Mouse (Mus musculus) liver, embryonic 16.5 days (tissue): Measurements from ENCODE around the gene Ppm1b. TPM values are rescaled to one million over a fixed set of nuclear protein-coding genes. Genes with fewer than 3 reads are reported as not detected.

ENCODE experiments used
- ATAC-seq: fragments of 200-750 bp; cut with Nextera tagmentation; 2 replicates; pipeline ENCODE4 v1.8.0; 2017; ENCODE audit warnings: low read depth, mild to moderate bottlenecking, moderate number of reproducible peaks, moderate library complexity
- H3K27ac ChIP-seq: fragments of 300-500 bp; sonication (generic); 2 replicates; pipeline ENCODE4 v1.5.1; 2014; ENCODE audit warnings: mild to moderate bottlenecking, low read length
- H3K27me3 ChIP-seq: fragments of 300-500 bp; sonication (generic); 2 replicates; pipeline ENCODE4 v1.6.1; 2014; ENCODE audit warnings: low read depth, low read length, mixed read lengths; ENCODE audit not compliant: control insufficient read depth, insufficient read depth
- H3K36me3 ChIP-seq: fragments of 300-500 bp; sonication (generic); 2 replicates; pipeline ENCODE4 v1.6.1; 2014; ENCODE audit warnings: mild to moderate bottlenecking; ENCODE audit not compliant: control insufficient read depth, insufficient read depth
- H3K4me1 ChIP-seq: fragments of 300-500 bp; sonication (generic); 2 replicates; pipeline ENCODE4 v1.6.1; 2014; ENCODE audit warnings: low read depth, low read length, mixed read lengths; ENCODE audit not compliant: control insufficient read depth
- H3K4me2 ChIP-seq: fragments of 300-500 bp; sonication (generic); 2 replicates; pipeline ENCODE4 v1.6.1; 2014; ENCODE audit warnings: low read depth, low read length, mixed read lengths
- H3K4me3 ChIP-seq: fragments of 300-500 bp; sonication (generic); 2 replicates; pipeline ENCODE4 v1.5.1; 2014; ENCODE audit warnings: low read depth, mild to moderate bottlenecking, low read length
- H3K9ac ChIP-seq: fragments of 300-500 bp; sonication (generic); 2 replicates; pipeline ENCODE4 v1.6.1; 2014; ENCODE audit warnings: low read depth, low read length
- H3K9me3 ChIP-seq: fragments of 300-500 bp; sonication (generic); replicated peaks from 2 replicates; pipeline ENCODE4 v1.6.1; 2016; ENCODE audit warnings: low read length; ENCODE audit not compliant: control insufficient read depth
- WGBS: fragments of 180-500 bp; shearing (Covaris S2); extraction: QIAGEN DNeasy Blood & Tissue Kit; methylation state at CpG from one replicate; pipeline ENCODE4 v1.1.7; 2014; ENCODE audit not compliant: insufficient replicate concordance; 5-methylcytosine and 5-hydroxymethylcytosine counted together
- polyA plus RNA-seq: library from polyadenylated mRNA; unstranded; fragments of >200 nt; fragmentation: Nextera tagmentation; extraction: Ambion mirVana; gene quantifications from 2 replicates; pipeline ENCODE4 v1.2.1, GENCODE M21; 2015

Gene Ppm1b
- polyA plus RNA-seq, 1 experiment from 2014 or later = 45.5 TPM

GRCm38 (mm10) chr17:85020343-85020742, 63.8 kb downstream of the Ppm1b start:
- Histone ChIP-seq H3K4me3 (no peak overlapping the region), H3K4me2 (no peak overlapping the region), H3K4me1 (peaks cover 3% of the 10 kb centered on the region; the same call in 1 of the 2 replicates), H3K9me3 (no peaks in the 10 kb centered on the region), H3K36me3 (peaks cover 2% of the 10 kb centered on the region), H3K27me3 (no peaks in the 10 kb centered on the region), H3K27ac (no peak overlapping the region), H3K9ac (no peak overlapping the region)
- WGBS = 63% methylated on average over 3 of the region's 3 CpGs
- no peak for ATAC-seq

- Histone ChIP-seq H3K27ac (no peak overlapping the region), H3K4me3 (no peak overlapping the region), H3K4me2 (no peak overlapping the region), H3K27me3 (no peaks in the 10 kb centered on the region), H3K9me3 (no peaks in the 10 kb centered on the region), H3K4me1 (no peaks in the 10 kb centered on the region; the same call in 1 of the 2 replicates), H3K9ac (no peak overlapping the region), H3K36me3 (no peaks in the 10 kb centered on the region)
- WGBS = 54% methylated on average over 22 of the region's 22 CpGs
- ATAC-seq = no peak
These were observed 67.0 kb downstream of the Ppm1b start for GRCm38 (mm10) chr17:85023247-85024167.

DNA sequence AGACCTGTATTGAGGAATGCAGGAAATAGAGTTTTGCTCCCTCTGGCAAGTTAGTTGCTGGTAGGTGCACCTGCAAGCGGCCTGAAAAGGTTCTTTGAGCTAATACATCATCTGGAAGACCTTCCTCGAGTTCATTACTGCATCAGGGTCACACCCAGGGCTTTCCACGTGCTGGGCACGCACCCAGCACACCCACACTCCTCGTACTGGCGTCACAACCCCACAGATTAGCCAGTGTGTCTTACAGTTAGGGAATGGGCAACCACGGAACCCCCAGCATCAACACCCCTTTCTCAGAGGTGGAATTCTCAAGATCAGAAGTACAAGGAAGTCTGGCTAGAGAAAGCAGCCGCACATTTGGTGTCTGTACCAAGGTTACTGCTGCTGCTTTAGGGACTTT, 67.7 kb downstream of the Ppm1b start:
- Histone ChIP-seq H3K4me1 (no peaks in the 10 kb centered on the region; the same call in 1 of the 2 replicates), H3K36me3 (no peaks in the 10 kb centered on the region), H3K9ac (no peak overlapping the region), H3K4me3 (no peak overlapping the region), H3K9me3 (no peaks in the 10 kb centered on the region), H3K27ac (0 out of 2 replicates have a peak overlapping the region, but pooled peaks have one; percentile 4), H3K4me2 (no peak overlapping the region), H3K27me3 (no peaks in the 10 kb centered on the region)
- WGBS = 79% methylated on average over 8 of the region's 8 CpGs
- no peak for ATAC-seq

DNA sequence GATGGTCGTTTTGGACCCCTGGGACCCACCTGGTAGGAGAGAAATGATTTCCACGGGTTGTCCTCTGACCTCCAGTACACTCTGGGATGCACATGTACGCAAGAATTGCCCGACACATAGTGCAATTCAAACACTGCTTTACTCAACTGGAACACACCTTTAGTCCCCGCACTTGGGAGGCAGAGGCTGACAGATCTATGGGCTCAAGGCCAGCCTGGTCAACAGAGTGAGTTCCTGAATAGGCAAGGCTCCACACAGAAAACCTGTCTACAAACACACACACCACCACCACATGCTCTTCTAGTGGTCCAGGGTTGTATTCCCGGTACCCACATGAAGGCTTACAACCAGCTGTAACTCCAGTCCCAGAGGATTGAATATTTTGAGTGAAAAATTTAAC, 68.6 kb downstream of the Ppm1b start:
- no peaks in the 10 kb centered on the region for H3K36me3 ChIP-seq
- H3K27ac ChIP-seq = no peak overlapping the region
- H3K4me1 ChIP-seq = no peaks in the 10 kb centered on the region; the same call in 1 of the 2 replicates
- 74% methylated on average over 6 of the region's 6 CpGs for WGBS
- no peaks in the 10 kb centered on the region for H3K27me3 ChIP-seq
- H3K9me3 ChIP-seq = no peaks in the 10 kb centered on the region
- no peak overlapping the region for H3K9ac ChIP-seq
- H3K4me2 ChIP-seq = no peak overlapping the region
- no peak overlapping the region for H3K4me3 ChIP-seq
- ATAC-seq = peak; percentile 71

DNA sequence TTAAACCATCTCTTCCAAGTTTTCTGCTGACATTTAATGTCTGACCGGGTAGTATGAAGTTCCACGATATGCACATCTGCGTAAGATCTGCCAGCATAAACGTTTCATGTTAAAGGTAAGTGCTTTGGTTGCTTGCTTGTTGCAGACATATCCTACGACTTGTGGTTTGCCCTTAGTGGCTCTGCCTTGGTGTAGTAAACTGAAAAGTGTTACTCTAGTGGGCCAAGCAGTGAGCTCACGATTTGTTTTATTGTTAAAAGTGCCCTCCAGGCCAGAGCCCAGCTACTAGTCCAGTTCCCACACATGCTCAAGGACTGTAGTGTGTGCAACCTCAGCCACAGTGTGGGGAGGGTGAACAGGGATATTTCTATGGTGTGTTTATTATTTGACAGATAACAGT, 69.9 kb downstream of the Ppm1b start:
- H3K9me3 ChIP-seq = no peaks in the 10 kb centered on the region
- H3K27me3 ChIP-seq = no peaks in the 10 kb centered on the region
- H3K4me1 ChIP-seq = no peaks in the 10 kb centered on the region; the same call in 1 of the 2 replicates
- 78% methylated on average over 6 of the region's 6 CpGs for WGBS
- no peak overlapping the region for H3K4me3 ChIP-seq
- H3K27ac ChIP-seq = no peak overlapping the region
- ATAC-seq = no peak
- no peak overlapping the region for H3K4me2 ChIP-seq
- no peak overlapping the region for H3K9ac ChIP-seq
- no peaks in the 10 kb centered on the region for H3K36me3 ChIP-seq

GRCm38 (mm10) chr17:85027247-85027646, 70.7 kb downstream of the Ppm1b start:
- Histone ChIP-seq H3K4me1 (no peaks in the 10 kb centered on the region; the same call in 1 of the 2 replicates), H3K4me2 (no peak overlapping the region), H3K9me3 (no peaks in the 10 kb centered on the region), H3K36me3 (no peaks in the 10 kb centered on the region), H3K4me3 (no peak overlapping the region), H3K9ac (no peak overlapping the region), H3K27me3 (no peaks in the 10 kb centered on the region), H3K27ac (no peak overlapping the region)
- 67% methylated on average over 3 of the region's 3 CpGs for WGBS
- peak; percentile 43; the same call in 1 of the 2 replicates for ATAC-seq

DNA sequence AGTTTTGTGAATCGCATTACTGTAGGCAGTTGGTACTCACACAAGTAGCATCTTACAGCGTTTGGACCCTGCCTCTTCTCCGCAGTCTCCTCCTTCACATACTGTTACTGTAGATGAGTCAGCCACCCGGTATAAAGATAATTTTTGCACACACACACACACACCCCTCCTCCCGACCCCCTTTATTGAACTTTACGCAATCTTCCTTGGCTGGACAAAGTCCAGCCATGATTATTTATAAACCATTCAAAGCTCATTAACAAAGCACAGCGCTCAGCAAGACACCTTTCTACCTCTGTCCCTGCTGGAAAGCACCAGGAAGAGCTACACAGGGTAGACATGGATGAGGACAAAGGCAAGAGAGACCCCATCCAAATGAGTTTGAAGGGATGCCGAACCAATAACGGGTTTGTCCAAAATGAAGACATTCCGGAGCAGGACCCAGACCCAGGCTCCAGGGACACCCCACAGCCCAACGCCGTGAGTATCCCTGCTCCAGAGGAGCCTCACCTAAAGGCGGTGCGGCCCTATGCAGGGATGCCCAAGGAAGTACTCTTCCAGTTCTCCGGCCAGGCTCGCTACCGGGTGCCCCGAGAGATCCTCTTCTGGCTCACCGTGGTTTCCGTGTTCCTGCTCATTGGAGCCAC, 71.7 kb downstream of the Ppm1b start, which contains the start of gene Slc3a1:
Gene Slc3a1, plus strand, starts transcription at position 284 of the 647 bp plus-strand sequence.
- ATAC-seq = 0 out of 2 replicates have a peak, but pooled peaks have one; percentile 5
- H3K27ac ChIP-seq = no peak within 1 kb of the TSS

DNA sequence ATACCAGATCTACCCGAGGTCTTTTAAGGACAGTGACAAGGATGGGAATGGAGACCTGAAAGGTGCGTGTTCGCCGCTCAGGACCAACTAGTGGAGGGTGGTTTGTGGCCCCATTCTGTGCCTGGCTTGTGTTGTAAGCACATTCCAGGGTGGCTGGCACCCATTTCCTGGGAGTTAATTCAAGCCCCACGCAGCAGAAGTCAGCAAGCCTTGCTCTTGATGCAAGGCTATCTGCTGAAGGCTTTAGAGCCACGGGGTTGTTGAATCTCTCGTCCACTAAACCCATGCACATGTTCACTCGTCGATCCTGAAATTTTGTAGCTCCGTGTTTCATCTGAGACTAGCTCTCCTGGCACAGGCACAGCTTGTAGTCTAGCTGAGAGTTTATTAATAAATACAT, 72.3 kb downstream of the Ppm1b start:
- Histone ChIP-seq H3K9ac (no peak overlapping the region), H3K9me3 (no peaks in the 10 kb centered on the region), H3K4me1 (no peaks in the 10 kb centered on the region), H3K27ac (no peak overlapping the region), H3K4me2 (no peak overlapping the region), H3K36me3 (no peaks in the 10 kb centered on the region), H3K4me3 (no peak overlapping the region), H3K27me3 (no peaks in the 10 kb centered on the region)
- WGBS = 82% methylated on average over 10 of the region's 10 CpGs
- ATAC-seq = no peak

More for the DNA sequence above, 71.7 kb downstream of the Ppm1b start, which contains the start of gene Slc3a1:
- no peak within 1 kb of the TSS for H3K9ac ChIP-seq
- no peaks in the 10 kb centered on the region for H3K9me3 ChIP-seq
- no peaks in the 10 kb centered on the region for H3K36me3 ChIP-seq
- no peaks in the 10 kb centered on the region; the same call in 1 of the 2 replicates for H3K4me1 ChIP-seq
- H3K27me3 ChIP-seq = no peaks in the 10 kb centered on the region
- WGBS = 79% methylated on average over 20 of the region's 20 CpGs
- H3K4me3 ChIP-seq = no peak within 1 kb of the TSS
- H3K4me2 ChIP-seq = no peak within 1 kb of the TSS
